Mouse (Mus musculus): ENCODE results near the gene Tpp1. TPM values are rescaled to one million over a fixed set of nuclear protein-coding genes. Genes with fewer than 3 reads are reported as not detected.
"Not testable (repeated sequence)": the region's sequence is repeated elsewhere in the genome, so short reads cannot be mapped to it uniquely, and the experiment has no call there.

The Tpp1 gene
- polyA plus RNA-seq, 1 experiment from 2014 or later = 74.3 TPM

DNA sequence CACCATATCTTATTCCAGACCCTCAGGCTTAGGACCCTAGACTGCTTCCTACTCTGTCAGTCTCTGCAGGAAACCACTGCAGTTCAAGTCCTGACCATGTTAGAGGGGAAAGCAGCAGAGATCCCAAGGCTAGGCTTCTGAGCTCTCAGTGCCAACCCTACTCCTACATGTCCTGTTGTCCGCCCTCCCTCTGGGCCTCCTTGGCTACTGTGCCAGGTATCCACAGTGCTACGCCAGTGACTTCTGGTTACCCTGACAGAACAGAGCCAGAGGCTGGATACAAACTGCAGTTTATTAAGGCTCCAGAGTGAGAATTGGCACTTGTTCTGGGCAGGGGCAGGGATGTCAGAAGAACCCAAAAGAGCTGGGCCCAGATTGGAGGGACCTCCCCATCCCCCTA, 681 bp upstream of the Tpp1 start:
- no peak for ATAC-seq (ENCODE audit: insufficient number of reproducible peaks, low FRiP score, low TSS enrichment, low read depth)
- no peak overlapping the region; the same call in 1 of the 2 replicates for H3K27ac ChIP-seq

GRCm38 (mm10) chr7:105747776-105748175, 4.3 kb downstream of the Tpp1 start:
- Histone ChIP-seq H3K9ac (no peak overlapping the region), H3K4me2 (no peak overlapping the region), H3K27me3 (no peaks in the 10 kb centered on the region), H3K4me1 (peaks cover 21% of the 10 kb centered on the region), H3K4me3 (no peak overlapping the region), H3K9me3 (no peaks in the 10 kb centered on the region), H3K36me3 (peaks cover 29% of the 10 kb centered on the region), H3K27ac (no peak overlapping the region)
- WGBS = 80% methylated on average over 2 of the region's 2 CpGs
- no peak for ATAC-seq (ENCODE audit: insufficient number of reproducible peaks, low FRiP score, low TSS enrichment, low read depth)

More for the DNA sequence above, 681 bp upstream of the Tpp1 start:
- Histone ChIP-seq H3K36me3 (peaks cover 59% of the 10 kb centered on the region), H3K4me2 (no peak overlapping the region), H3K27me3 (no peaks in the 10 kb centered on the region), H3K4me3 (no peak overlapping the region), H3K9ac (no peak overlapping the region), H3K9me3 (no peaks in the 10 kb centered on the region), H3K4me1 (peaks cover 12% of the 10 kb centered on the region)
- 84% methylated on average over 2 of the region's 2 CpGs for WGBS

DNA sequence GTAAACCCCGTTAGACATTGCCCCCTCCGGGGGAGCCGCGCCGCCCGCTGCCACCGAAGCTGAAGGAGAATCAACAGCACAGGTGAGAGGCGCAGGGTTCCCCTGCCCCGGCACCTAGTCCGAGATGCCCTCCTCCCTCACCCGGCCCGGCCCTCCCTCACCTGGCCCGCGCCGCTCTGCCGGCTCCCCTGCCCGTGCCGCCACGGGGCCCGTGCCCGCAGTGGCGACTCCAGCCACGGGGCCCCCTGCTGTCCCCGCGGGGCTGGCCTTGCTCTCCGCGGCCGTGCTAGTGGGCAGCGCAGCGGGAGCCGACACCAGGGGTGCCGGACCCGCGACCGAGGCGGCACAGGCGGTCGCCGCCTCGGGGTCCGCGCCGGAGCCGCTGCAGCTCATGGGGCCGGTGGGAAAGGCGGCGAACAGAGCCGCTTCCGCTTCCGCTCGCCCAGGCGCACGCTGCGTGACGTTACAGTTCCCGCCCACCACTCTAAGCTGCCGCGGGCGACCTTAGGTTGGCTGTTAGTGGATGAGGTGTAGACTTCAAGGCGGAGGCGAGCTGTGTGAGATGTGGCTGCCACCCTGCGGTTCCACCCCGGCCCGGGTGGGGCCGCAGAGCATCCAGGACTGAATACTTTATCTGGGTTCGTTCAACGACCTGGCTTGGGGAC, 8.0 kb downstream of the Tpp1 start, which contains the start of gene Taf10:
TSS of gene Taf10 (minus strand) at position 436 of the 665 bp plus-strand sequence.
- H3K36me3 ChIP-seq = peaks cover 58% of the 10 kb centered on the region
- H3K27me3 ChIP-seq = no peaks in the 10 kb centered on the region
- peak within 1 kb of the TSS; percentile 91 for H3K9ac ChIP-seq
- H3K27ac ChIP-seq = peak within 1 kb of the TSS; percentile 65
- peak within 1 kb of the TSS; percentile 89 for H3K4me2 ChIP-seq
- peaks cover 20% of the 10 kb centered on the region for H3K4me1 ChIP-seq
- peak; percentile 93 for ATAC-seq (ENCODE audit: insufficient number of reproducible peaks, low FRiP score, low TSS enrichment, low read depth)
- H3K9me3 ChIP-seq = no peaks in the 10 kb centered on the region
- WGBS = under 1% methylated on average over 67 of the region's 67 CpGs
- peak within 1 kb of the TSS; percentile 81 for H3K4me3 ChIP-seq

DNA sequence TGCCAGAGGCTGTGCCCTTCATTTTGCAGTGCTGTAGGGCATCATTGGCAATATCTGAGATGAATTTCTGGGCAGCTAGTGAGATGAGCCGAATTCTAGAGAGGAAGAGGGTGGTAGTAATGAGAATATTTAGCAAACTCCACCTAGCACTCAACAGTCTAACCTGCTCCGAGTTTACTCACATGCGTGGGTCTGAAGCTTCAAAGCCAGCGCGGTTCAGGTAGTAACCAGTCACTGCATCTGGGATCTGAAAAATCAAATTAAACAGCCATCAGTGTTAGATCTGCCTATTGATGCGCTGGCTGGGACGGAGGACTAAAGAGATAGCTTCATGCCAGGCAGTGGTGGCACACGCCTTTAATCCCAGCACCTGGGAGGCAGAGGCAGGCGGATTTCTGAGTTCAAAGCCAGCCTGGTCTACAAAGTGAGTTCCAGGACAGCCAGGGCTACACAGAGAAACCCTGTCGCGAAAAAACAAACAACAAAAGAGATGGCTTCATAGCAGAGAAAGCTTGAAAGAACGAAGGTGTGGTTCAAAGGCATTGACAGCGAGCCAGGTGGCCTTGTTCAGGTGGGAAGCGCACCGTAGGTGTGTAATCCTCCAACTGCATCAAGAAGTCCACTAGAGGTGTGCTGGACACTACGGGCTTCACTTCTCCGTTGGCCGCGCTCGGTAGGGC, 8.6 kb downstream of the Tpp1 start:
- H3K36me3 ChIP-seq = peaks cover 55% of the 10 kb centered on the region
- H3K9me3 ChIP-seq; H3K27me3 ChIP-seq; ATAC-seq (ENCODE audit: insufficient number of reproducible peaks, low FRiP score, low TSS enrichment, low read depth): not testable (repeated sequence)
- H3K9ac ChIP-seq = peak overlapping the region; percentile 91
- H3K4me1 ChIP-seq = peaks cover 27% of the 10 kb centered on the region
- H3K4me2 ChIP-seq = peak overlapping the region; percentile 89
- H3K4me3 ChIP-seq = peak overlapping the region; percentile 81
- peak overlapping the region; percentile 65; the same call in 1 of the 2 replicates for H3K27ac ChIP-seq
- 35% methylated on average over 20 of the region's 20 CpGs for WGBS

- 0 out of 2 replicates have a peak overlapping the region, but pooled peaks have one; percentile 81 for H3K4me3 ChIP-seq
- H3K4me2 ChIP-seq = peak overlapping the region; percentile 89; the same call in 1 of the 2 replicates
- H3K27me3 ChIP-seq; ATAC-seq (ENCODE audit: insufficient number of reproducible peaks, low FRiP score, low TSS enrichment, low read depth); H3K9ac ChIP-seq; H3K9me3 ChIP-seq; H3K27ac ChIP-seq: not testable (repeated sequence)
- WGBS = 84% methylated on average over 7 of the region's 7 CpGs
- peaks cover 32% of the 10 kb centered on the region for H3K4me1 ChIP-seq
- peaks cover 49% of the 10 kb centered on the region for H3K36me3 ChIP-seq
Measured at GRCm38 (mm10) chr7:105742539-105743215, 9.4 kb downstream of the Tpp1 start.

- 90% methylated on average over 9 of the region's 9 CpGs for WGBS
Measured at GRCm38 (mm10) chr7:105741978-105742377, 10.1 kb downstream of the Tpp1 start.

DNA sequence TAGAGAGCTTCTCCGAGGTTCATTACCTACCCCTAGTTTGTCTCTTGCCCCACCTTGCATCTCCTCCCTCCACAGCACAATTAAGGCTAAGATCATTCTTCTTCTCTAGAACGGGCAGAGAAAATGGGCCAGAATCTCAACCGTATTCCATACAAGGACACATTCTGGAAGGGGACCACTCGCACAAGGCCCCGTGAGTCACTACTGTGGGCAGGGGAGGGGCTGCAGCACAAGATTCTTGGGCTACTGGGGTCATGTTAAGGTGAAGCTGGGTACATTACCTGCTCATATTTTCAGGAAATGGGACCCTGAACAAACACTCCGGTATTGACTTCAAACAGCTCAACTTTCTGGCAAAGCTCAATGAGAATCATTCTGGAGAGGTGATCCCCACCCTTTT, 11.2 kb downstream of the Tpp1 start:
- ATAC-seq (ENCODE audit: insufficient number of reproducible peaks, low FRiP score, low TSS enrichment, low read depth) = no peak
- Histone ChIP-seq H3K9me3 (no peaks in the 10 kb centered on the region), H3K36me3 (peaks cover 35% of the 10 kb centered on the region), H3K4me1 (peaks cover 36% of the 10 kb centered on the region), H3K27ac (no peak overlapping the region), H3K9ac (no peak overlapping the region), H3K4me3 (no peak overlapping the region), H3K27me3 (no peaks in the 10 kb centered on the region), H3K4me2 (no peak overlapping the region)
- WGBS = 85% methylated on average over 6 of the region's 6 CpGs

More at GRCm38 (mm10) chr7:105741978-105742377, 10.1 kb downstream of the Tpp1 start:
- no peak overlapping the region for H3K27ac ChIP-seq
- peaks cover 44% of the 10 kb centered on the region for H3K36me3 ChIP-seq
- no peak overlapping the region for H3K4me3 ChIP-seq
- H3K9ac ChIP-seq = no peak overlapping the region
- ATAC-seq (ENCODE audit: insufficient number of reproducible peaks, low FRiP score, low TSS enrichment, low read depth) = no peak
- H3K27me3 ChIP-seq = no peaks in the 10 kb centered on the region
- H3K4me1 ChIP-seq = peaks cover 36% of the 10 kb centered on the region
- H3K9me3 ChIP-seq = no peaks in the 10 kb centered on the region
- H3K4me2 ChIP-seq = no peak overlapping the region

- H3K27ac ChIP-seq = no peak overlapping the region
Measured at GRCm38 (mm10) chr7:105740089-105740795, 11.8 kb downstream of the Tpp1 start.

DNA sequence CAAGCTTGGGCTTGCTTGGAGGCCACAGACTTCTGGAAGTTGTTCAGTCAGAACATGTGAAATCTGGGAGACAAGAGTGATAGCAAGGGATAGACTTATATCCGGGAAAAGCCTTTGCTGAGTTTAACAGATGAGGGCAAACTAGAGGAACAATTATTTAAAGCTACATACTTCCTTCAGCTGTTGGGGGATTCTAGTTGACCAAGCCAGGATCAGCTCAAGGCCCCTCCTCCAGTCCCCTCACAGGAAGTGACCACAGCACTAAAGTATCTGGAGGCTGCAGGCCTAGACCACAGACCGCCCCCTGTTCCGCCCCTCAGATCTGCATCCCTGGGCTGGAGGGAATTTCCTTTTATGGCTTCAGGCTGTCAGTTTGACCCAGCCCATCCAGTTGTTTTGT, 13.1 kb downstream of the Tpp1 start:
- no peaks in the 10 kb centered on the region for H3K9me3 ChIP-seq
- H3K27me3 ChIP-seq = no peaks in the 10 kb centered on the region
- WGBS = 25% methylated on average over 3 of the region's 3 CpGs
- H3K9ac ChIP-seq = no peak overlapping the region
- peaks cover 43% of the 10 kb centered on the region for H3K4me1 ChIP-seq
- peak overlapping the region; percentile 87 for H3K27ac ChIP-seq
- H3K4me2 ChIP-seq = peak overlapping the region; percentile 62
- H3K36me3 ChIP-seq = peaks cover 44% of the 10 kb centered on the region
- ATAC-seq (ENCODE audit: insufficient number of reproducible peaks, low FRiP score, low TSS enrichment, low read depth) = peak; percentile 71
- peak overlapping the region; percentile 81 for H3K4me3 ChIP-seq

More at GRCm38 (mm10) chr7:105740089-105740795, 11.8 kb downstream of the Tpp1 start:
- Histone ChIP-seq H3K4me3 (no peak overlapping the region), H3K9ac (no peak overlapping the region), H3K4me2 (no peak overlapping the region), H3K27me3 (no peaks in the 10 kb centered on the region), H3K9me3 (no peaks in the 10 kb centered on the region), H3K4me1 (peaks cover 38% of the 10 kb centered on the region), H3K36me3 (peaks cover 35% of the 10 kb centered on the region)
- 84% methylated on average over 13 of the region's 13 CpGs for WGBS
- ATAC-seq (ENCODE audit: insufficient number of reproducible peaks, low FRiP score, low TSS enrichment, low read depth) = no peak

DNA sequence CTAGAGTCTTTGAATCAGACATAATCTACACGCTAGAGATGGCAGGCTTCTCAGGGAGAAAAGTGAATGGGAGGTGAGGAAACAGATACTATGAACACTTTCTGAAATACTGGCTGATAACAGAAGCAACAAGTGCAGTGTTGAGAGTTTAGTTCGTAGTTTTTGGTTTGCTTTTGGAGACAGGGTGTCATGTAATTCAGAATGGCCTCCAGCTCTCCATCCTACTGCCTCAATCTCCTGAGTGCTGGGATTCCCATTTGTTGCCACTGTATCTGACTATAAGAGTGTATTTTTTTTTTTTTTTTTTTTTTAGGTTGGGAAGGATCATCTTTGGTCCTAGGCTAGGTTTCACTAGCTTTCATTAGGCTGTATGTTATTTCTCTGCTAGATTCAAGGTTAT, 13.7 kb downstream of the Tpp1 start:
- no peak for ATAC-seq (ENCODE audit: insufficient number of reproducible peaks, low FRiP score, low TSS enrichment, low read depth)
- peak overlapping the region; percentile 81 for H3K4me3 ChIP-seq
- H3K9ac ChIP-seq = no peak overlapping the region
- H3K27ac ChIP-seq = peak overlapping the region; percentile 87
- no peaks in the 10 kb centered on the region for H3K27me3 ChIP-seq
- 74% methylated on average over 2 of the region's 2 CpGs for WGBS
- peaks cover 37% of the 10 kb centered on the region for H3K4me1 ChIP-seq
- H3K4me2 ChIP-seq = peak overlapping the region; percentile 62
- peaks cover 51% of the 10 kb centered on the region for H3K36me3 ChIP-seq
- H3K9me3 ChIP-seq = no peaks in the 10 kb centered on the region

GRCm38 (mm10) chr7:105737648-105738047, 14.4 kb downstream of the Tpp1 start:
- H3K36me3 ChIP-seq = peaks cover 51% of the 10 kb centered on the region
- ATAC-seq (ENCODE audit: insufficient number of reproducible peaks, low FRiP score, low TSS enrichment, low read depth) = no peak
- WGBS = 31% methylated on average over 3 of the region's 3 CpGs

More at GRCm38 (mm10) chr7:105737648-105738047, 14.4 kb downstream of the Tpp1 start:
- Histone ChIP-seq H3K27ac (peak overlapping the region; percentile 92; the same call in 1 of the 2 replicates), H3K4me1 (peaks cover 30% of the 10 kb centered on the region), H3K4me3 (peak overlapping the region; percentile 81), H3K4me2 (peak overlapping the region; percentile 62), H3K27me3 (no peaks in the 10 kb centered on the region), H3K9ac (peak overlapping the region; percentile 94), H3K9me3 (no peaks in the 10 kb centered on the region)
